Comparison of ENCODE assay signal across 8 mouse cellular contexts in the genomic region with DNA sequence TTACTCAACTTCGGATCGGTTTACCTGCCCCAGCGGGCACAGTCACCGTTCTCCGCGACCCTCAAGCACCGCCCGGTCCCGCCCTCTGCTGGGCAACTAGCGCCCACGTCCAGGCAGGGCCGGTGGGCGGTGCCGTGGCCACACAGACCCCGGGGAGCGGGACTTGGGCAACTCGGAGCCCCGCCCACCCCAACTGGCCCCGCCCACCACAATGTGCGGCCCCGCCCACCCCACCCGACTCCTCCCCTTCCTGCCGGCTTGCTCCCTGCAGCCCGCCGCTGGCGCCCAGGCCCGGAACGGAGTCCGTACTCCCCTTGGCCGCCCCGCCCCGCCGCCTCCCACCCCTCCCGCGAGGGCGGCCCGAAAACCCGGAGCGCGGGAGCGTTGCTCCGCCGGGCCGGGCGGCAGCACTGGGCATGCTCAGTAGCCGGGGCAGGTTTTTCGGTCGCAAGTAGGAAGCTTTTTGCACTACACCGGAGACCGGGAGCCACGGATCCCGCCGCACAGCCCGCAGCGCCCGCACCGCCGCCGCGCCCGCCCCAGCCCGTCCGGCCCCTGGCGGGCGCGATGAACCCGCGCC.
DNase-seq lines count a peak whose midpoint lies in the region; ATAC-seq and TF ChIP-seq lines count a peak whose summit lies in the region.

No protein-coding gene starts in this region.

- DNase-seq in CD4-positive helper T cell, adult 2 months (ENCODE audit: low read depth, low spot score): peak; percentile 94
- peak; percentile 64 for DNase-seq in brain, embryonic 18.5 days (ENCODE audit: low read depth, low spot score)
- DNase-seq in kidney, postnatal 0 days (ENCODE audit: low spot score): peak; percentile 95
- DNase-seq in liver, adult 2 months (ENCODE audit: extremely low read depth, low read depth, low spot score): peak; percentile 73
- DNase-seq in spleen, postnatal 4 days (ENCODE audit: low spot score in 2 of 2): peak; percentile 94 to 97

- H3K79me2 ChIP-seq in liver, adult 2 months (ENCODE audit: control insufficient read depth, insufficient read depth, low read length): peaks cover 17% of the 10 kb centered on the region
- H3K79me2 ChIP-seq in myocyte (ENCODE audit: control insufficient read depth, insufficient read depth): peaks cover 40% of the 10 kb centered on the region

- H3K4me3 ChIP-seq in erythroblast, embryonic 14.5 days (replicated peaks): peak overlapping the region; percentile 97
- H3K4me3 ChIP-seq in heart, embryonic 12.5 days: peak overlapping the region; percentile 92
- peak overlapping the region; percentile 99 for H3K4me3 ChIP-seq in kidney, postnatal 0 days (replicated peaks; ENCODE audit: low read depth, low read length)
- peak overlapping the region; percentile 92 for H3K4me3 ChIP-seq in liver, adult 2 months (ENCODE audit: insufficient read depth, low read depth, low read length)
- H3K4me3 ChIP-seq in myocyte: peak overlapping the region; percentile 57

- peak overlapping the region; percentile 73 for H3K4me2 ChIP-seq in heart, embryonic 12.5 days
- peak overlapping the region; percentile 93 for H3K4me2 ChIP-seq in kidney, postnatal 0 days (ENCODE audit: low read length)
- peak overlapping the region; percentile 42 for H3K4me2 ChIP-seq in myocyte (ENCODE audit: low read depth)

- H3K27me3 ChIP-seq in erythroblast, embryonic 14.5 days (ENCODE audit: control insufficient read depth): peaks cover 6% of the 10 kb centered on the region; the same call in 1 of the 2 replicates
- H3K27me3 ChIP-seq in heart, embryonic 12.5 days (replicated peaks): peaks cover 12% of the 10 kb centered on the region
- H3K27me3 ChIP-seq in kidney, postnatal 0 days (ENCODE audit: insufficient read depth, low read length): no peaks in the 10 kb centered on the region
- H3K27me3 ChIP-seq in liver, adult 2 months (ENCODE audit: control insufficient read depth, insufficient read depth, low read length): no peaks in the 10 kb centered on the region
- H3K27me3 ChIP-seq in myocyte (ENCODE audit: control insufficient read depth, insufficient read depth, insufficient read length): no peaks in the 10 kb centered on the region

- peak; percentile 65 for TF ChIP-seq CTCF in kidney, postnatal 0 days (IDR thresholded peaks at IDR 0.05; ENCODE audit: low read depth)
- peak; percentile 59 for TF ChIP-seq CTCF in liver, adult 2 months (IDR thresholded peaks at IDR 0.05; ENCODE audit: low read depth, low read length)

- H3K9ac ChIP-seq in heart, embryonic 12.5 days: peak overlapping the region; percentile 93
- H3K9ac ChIP-seq in kidney, postnatal 0 days (ENCODE audit: low read depth, low read length): peak overlapping the region; percentile 93
- H3K9ac ChIP-seq in liver, adult 2 months (ENCODE audit: low read depth, low read length): peak overlapping the region; percentile 98

- H3K27ac ChIP-seq in heart, embryonic 12.5 days (ENCODE audit: poor library complexity, severe bottlenecking): peak overlapping the region; percentile 94
- peak overlapping the region; percentile 94 for H3K27ac ChIP-seq in kidney, postnatal 0 days
- H3K27ac ChIP-seq in liver, adult 2 months (replicated peaks; ENCODE audit: insufficient read depth, low read depth, low read length): peak overlapping the region; percentile 60

- peaks cover 60% of the 10 kb centered on the region for H3K4me1 ChIP-seq in erythroblast, embryonic 14.5 days (ENCODE audit: control insufficient read depth)
- H3K4me1 ChIP-seq in heart, embryonic 12.5 days (replicated peaks): peaks cover 21% of the 10 kb centered on the region
- H3K4me1 ChIP-seq in kidney, postnatal 0 days (replicated peaks; ENCODE audit: insufficient read depth, low read length): peaks cover 9% of the 10 kb centered on the region; the same call in 1 of the 2 replicates
- H3K4me1 ChIP-seq in liver, adult 2 months (ENCODE audit: control insufficient read depth, insufficient read depth, low read length): peaks cover 11% of the 10 kb centered on the region

- no peaks in the 10 kb centered on the region for H3K9me3 ChIP-seq in erythroblast, embryonic 14.5 days (ENCODE audit: control insufficient read depth, low read length)
- H3K9me3 ChIP-seq in heart, embryonic 12.5 days (replicated peaks): 0 out of 2 replicates have a peak, but pooled peaks cover 5% of the 10 kb centered on the region
- H3K9me3 ChIP-seq in kidney, postnatal 0 days (replicated peaks; ENCODE audit: low read length): 0 out of 2 replicates have a peak, but pooled peaks cover under 1% of the 10 kb centered on the region

- 1% methylated on average over 67 of the region's 68 CpGs for WGBS in heart, embryonic 12.5 days
- 4% methylated on average over 54 of the region's 68 CpGs for WGBS in kidney, postnatal 0 days
- under 1% methylated on average over 62 of the region's 68 CpGs for WGBS in liver, adult 2 months

- H3K36me3 ChIP-seq in erythroblast, embryonic 14.5 days (ENCODE audit: control insufficient read depth): peaks cover 26% of the 10 kb centered on the region
- H3K36me3 ChIP-seq in heart, embryonic 12.5 days: no peaks in the 10 kb centered on the region
- no peaks in the 10 kb centered on the region for H3K36me3 ChIP-seq in kidney, postnatal 0 days (ENCODE audit: insufficient read depth, low read length)
- no peaks in the 10 kb centered on the region for H3K36me3 ChIP-seq in liver, adult 2 months (ENCODE audit: control insufficient read depth, insufficient read depth, low read length)
- no peaks in the 10 kb centered on the region for H3K36me3 ChIP-seq in myocyte (ENCODE audit: control insufficient read depth, insufficient read depth)

- TF ChIP-seq POLR2A in liver, adult 2 months (IDR thresholded peaks at IDR 0.05; ENCODE audit: extremely low read depth, insufficient read depth, low read length): 0 out of 2 replicates have a peak, but pooled peaks have one; percentile 36
- TF ChIP-seq POLR2A in myocyte (IDR thresholded peaks at IDR 0.05; ENCODE audit: insufficient read length, low read depth): peak; percentile 56

- peak; percentile 96 for ATAC-seq in heart, embryonic 12.5 days (ENCODE audit: insufficient number of reproducible peaks, low FRiP score)
- ATAC-seq in kidney, postnatal 0 days (replicated peaks; ENCODE audit: low FRiP score, low read depth): peak; percentile 96

- H3ac ChIP-seq in myocyte (ENCODE audit: control insufficient read depth, insufficient read length): peak overlapping the region; percentile 67

TF ChIP-seq in myocyte, 11 proteins besides CTCF, POLR2A, EP300 and RAD21:
- TF ChIP-seq TCF12 (IDR thresholded peaks at IDR 0.05; ENCODE audit: insufficient read depth, poor library complexity, severe bottlenecking): no peak
- no peak for TF ChIP-seq USF1 (IDR thresholded peaks at IDR 0.05; ENCODE audit: low read depth)
- TF ChIP-seq MAX (IDR thresholded peaks at IDR 0.05; ENCODE audit: low read depth): no peak
- TF ChIP-seq REST (IDR thresholded peaks at IDR 0.05; ENCODE audit: insufficient read depth, insufficient read length): no peak
- TF ChIP-seq MYOD1 (IDR thresholded peaks at IDR 0.05; ENCODE audit: control insufficient read depth in 1 of 3, insufficient read length in 2 of 3, low read depth in 2 of 3): no peak
- no peak for TF ChIP-seq POLR2AphosphoS2 (IDR thresholded peaks at IDR 0.05; ENCODE audit: insufficient read length, low read depth)
- no peak for TF ChIP-seq CEBPB (IDR thresholded peaks at IDR 0.05; ENCODE audit: insufficient read depth, poor library complexity, severe bottlenecking)
- no peak for TF ChIP-seq MYOG (IDR thresholded peaks at IDR 0.05; ENCODE audit: control insufficient read depth in 1 of 3, insufficient read depth in 1 of 3, insufficient read length in 2 of 3, low read depth in 2 of 3)
- no peak for TF ChIP-seq SRF (IDR thresholded peaks at IDR 0.05; ENCODE audit: control insufficient read depth, insufficient read length, low read depth)
- no peak for TF ChIP-seq E2F4 (IDR thresholded peaks at IDR 0.05; ENCODE audit: insufficient read depth)
- no peak for TF ChIP-seq TCF3 (IDR thresholded peaks at IDR 0.05; ENCODE audit: insufficient read length, low read depth)
TF ChIP-seq in myocyte: peak in this region for 0.

Comparison
In these comparisons a context has a peak if more than half of its experiments do, and no peak if none do; other contexts are left out.
1. Peak in every context shown above with its lines: DNase-seq, ATAC-seq, H3K4me3 ChIP-seq and H3K27ac ChIP-seq.
2. H3K4me2 ChIP-seq: peak in every context shown above with its lines; median percentile 93 in kidney, postnatal 0 days; 73 in heart, embryonic 12.5 days; 42 in myocyte.